Mouse (Mus musculus): Measurements from ENCODE around the gene Sh3kbp1. TPM values are rescaled to one million over a fixed set of nuclear protein-coding genes. Genes with fewer than 3 reads are reported as not detected.
A peak's percentile ranks its signal among the peaks of the same experiment; 100 is the strongest.
"Not testable (repeated sequence)": the region's sequence is repeated elsewhere in the genome, so short reads cannot be mapped to it uniquely, and the experiment has no call there.

Gene Sh3kbp1
- polyA plus RNA-seq (2015; fragmentation: Nextera tagmentation; extraction: Ambion mirVana) = 17.9 and 19.7 TPM in 2 replicates

DNA sequence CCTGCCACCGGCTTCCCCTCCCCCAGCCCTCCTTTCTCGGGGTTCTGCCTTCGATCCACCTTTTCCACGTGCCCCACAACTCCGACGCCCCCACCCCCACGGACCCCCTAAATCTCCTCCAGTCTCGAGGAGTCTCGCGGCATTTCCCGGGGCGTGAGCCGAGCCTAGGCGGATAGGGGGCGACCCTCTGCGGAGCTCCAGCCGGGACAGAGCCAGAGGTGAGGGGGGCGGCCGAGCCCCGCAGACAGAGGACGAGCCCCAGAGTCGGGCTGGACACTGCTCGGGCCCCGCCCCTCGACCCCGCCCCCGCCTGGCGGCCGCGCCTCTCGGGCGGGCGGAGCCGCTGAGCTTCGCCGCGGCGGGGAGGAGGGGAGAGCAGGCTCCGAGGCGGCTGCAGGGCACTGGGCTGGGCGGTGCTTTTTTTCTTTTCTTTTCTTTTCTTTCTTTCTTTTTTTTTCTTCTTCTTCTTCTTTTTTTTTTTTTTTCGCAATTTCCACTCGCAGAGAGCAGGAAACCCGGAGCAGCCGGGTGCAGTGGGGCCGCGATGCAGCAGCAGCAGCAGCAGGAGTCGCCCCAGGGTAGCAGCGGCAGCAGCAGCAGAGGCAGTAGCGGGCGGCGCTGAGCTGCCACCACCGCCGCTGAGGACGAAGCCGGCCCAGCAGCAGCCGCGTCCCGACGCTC is at the start of gene Sh3kbp1:
Gene Sh3kbp1, plus strand, starts transcription at position 366 of the 681 bp plus-strand sequence.
- Histone ChIP-seq H3K36me3 (ENCODE audit: insufficient read depth, low read length) (no peaks in the 10 kb centered on the region), H3K27ac (ENCODE audit: low read length) (no peak within 1 kb of the TSS), H3K9ac (replicated peaks; ENCODE audit: low read depth) (peak within 1 kb of the TSS; percentile 20), H3K27me3 (replicated peaks; ENCODE audit: insufficient read depth, low read length) (no peaks in the 10 kb centered on the region), H3K4me2 (replicated peaks; ENCODE audit: low read depth, low read length) (peak within 1 kb of the TSS; percentile 63), H3K4me3 (ENCODE audit: low read depth, low read length) (peak within 1 kb of the TSS; percentile 53), H3K9me3 (ENCODE audit: low read length) (no peaks in the 10 kb centered on the region), H3K4me1 (ENCODE audit: insufficient read depth, low read depth, low read length) (no peaks in the 10 kb centered on the region)
- DNase-seq (ENCODE audit: low spot score) (peak; percentile 67), ATAC-seq (peak; percentile 90)
- 13% methylated on average over 23 of the region's 60 CpGs for WGBS
- TF ChIP-seq CTCF (IDR thresholded peaks at IDR 0.05) (peak; percentile 55), EP300 (IDR thresholded peaks at IDR 0.05) (no peak)

DNA sequence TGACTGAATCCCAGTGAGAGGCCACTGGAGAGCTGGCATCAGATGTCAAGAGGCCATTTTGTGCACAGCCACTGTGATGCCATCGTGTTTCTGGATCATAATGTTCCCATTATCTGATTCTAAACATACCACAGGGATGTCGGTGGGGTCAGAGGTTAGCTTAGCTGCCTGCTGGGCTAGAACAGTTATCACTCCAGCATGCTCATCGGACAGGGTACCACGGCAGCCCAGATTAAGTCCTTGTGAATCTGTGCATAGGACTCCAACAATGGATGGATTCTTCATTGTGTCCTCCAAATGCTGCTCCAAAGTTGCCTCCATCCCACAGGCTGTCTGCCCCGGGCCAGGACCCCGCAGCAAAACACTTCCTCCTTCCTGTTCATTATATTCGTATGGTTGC is 42.3 kb upstream of the Sh3kbp1 start:
- not testable (repeated sequence) for ATAC-seq; H3K27me3 ChIP-seq (replicated peaks; ENCODE audit: insufficient read depth, low read length); H3K9me3 ChIP-seq (ENCODE audit: low read length); H3K4me2 ChIP-seq (replicated peaks; ENCODE audit: low read depth, low read length); DNase-seq (ENCODE audit: low spot score); H3K27ac ChIP-seq (ENCODE audit: low read length); H3K4me3 ChIP-seq (ENCODE audit: low read depth, low read length); H3K36me3 ChIP-seq (ENCODE audit: insufficient read depth, low read length); H3K9ac ChIP-seq (replicated peaks; ENCODE audit: low read depth); H3K4me1 ChIP-seq (ENCODE audit: insufficient read depth, low read depth, low read length)
- WGBS = 78% methylated on average over 7 of the region's 7 CpGs

DNA sequence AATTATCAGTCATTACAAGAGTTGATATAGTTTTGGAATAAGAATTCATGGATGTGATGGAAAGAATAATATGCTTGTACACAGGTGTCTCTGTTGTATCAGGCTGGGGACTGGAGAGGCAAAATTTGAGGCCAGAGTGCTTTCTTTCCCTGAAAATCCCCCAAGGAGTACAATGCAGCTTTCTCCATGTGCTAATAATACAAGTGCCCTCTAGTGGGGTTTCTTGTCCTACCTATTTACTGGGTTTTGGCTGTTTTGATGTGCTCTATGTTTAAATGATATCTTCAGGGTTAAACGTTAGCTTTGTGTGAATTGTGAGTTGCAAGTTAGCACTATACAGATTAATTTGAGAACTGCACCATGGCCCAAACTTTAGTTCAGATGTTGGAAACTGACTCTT is 35.4 kb upstream of the Sh3kbp1 start:
- 61% methylated on average over 1 of the region's 1 CpGs for WGBS

DNA sequence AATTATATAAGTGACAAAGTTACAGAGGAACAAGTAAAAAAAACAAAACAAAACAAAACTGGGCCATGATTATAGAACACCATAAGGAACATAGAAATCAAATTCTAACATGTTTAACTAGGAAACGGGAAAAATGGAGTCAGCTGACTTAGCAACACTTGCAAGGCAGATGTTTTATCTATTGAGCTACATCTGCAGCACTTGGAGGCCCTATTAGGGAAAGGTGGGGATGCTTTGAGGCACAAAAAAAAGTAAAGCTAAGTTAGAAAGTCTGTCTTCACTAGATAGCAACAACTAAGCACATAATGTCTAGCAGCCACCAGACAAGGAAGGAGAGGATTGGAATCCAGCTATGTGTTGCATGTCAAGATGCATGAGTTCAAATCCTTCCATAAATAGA is 29.6 kb upstream of the Sh3kbp1 start:
- WGBS = 69% methylated on average over 1 of the region's 1 CpGs
- Histone ChIP-seq H3K4me1 (ENCODE audit: insufficient read depth, low read depth, low read length) (no peaks in the 10 kb centered on the region), H3K36me3 (ENCODE audit: insufficient read depth, low read length) (no peaks in the 10 kb centered on the region)

More for the DNA sequence above, 35.4 kb upstream of the Sh3kbp1 start:
- no peaks in the 10 kb centered on the region for H3K36me3 ChIP-seq (ENCODE audit: insufficient read depth, low read length)
- DNase-seq (ENCODE audit: low spot score) (no peak), ATAC-seq (no peak)
- H3K27ac ChIP-seq (ENCODE audit: low read length) = no peak overlapping the region
- H3K4me1 ChIP-seq (ENCODE audit: insufficient read depth, low read depth, low read length) = no peaks in the 10 kb centered on the region
- no peak overlapping the region for H3K4me3 ChIP-seq (ENCODE audit: low read depth, low read length)
- no peak overlapping the region for H3K9ac ChIP-seq (replicated peaks; ENCODE audit: low read depth)
- H3K9me3 ChIP-seq (ENCODE audit: low read length) = no peaks in the 10 kb centered on the region
- TF ChIP-seq EP300 (IDR thresholded peaks at IDR 0.05) (no peak), CTCF (IDR thresholded peaks at IDR 0.05) (no peak)
- H3K27me3 ChIP-seq (replicated peaks; ENCODE audit: insufficient read depth, low read length) = no peaks in the 10 kb centered on the region
- H3K4me2 ChIP-seq (replicated peaks; ENCODE audit: low read depth, low read length) = no peak overlapping the region

DNA sequence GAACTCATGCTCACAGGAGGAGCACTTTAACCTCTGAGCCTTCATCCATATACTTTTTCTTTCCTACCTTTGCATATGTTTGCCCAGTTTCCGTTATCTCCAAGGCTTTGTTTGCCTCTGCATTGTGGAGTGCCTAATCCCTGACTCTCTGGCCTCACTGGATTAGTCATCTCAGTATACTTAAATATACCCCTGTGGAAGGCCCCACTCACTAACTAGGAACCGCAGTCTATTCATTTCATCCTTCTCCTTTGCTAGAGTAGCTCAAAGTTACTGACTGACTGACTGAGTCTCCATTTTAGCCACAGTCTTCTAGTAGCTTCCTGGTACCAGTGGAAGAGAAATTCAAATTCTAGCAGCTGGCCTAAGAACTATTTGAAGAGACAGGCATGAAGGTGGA is 22.2 kb upstream of the Sh3kbp1 start:
- H3K4me1 ChIP-seq (ENCODE audit: insufficient read depth, low read depth, low read length) = no peaks in the 10 kb centered on the region
- H3K9me3 ChIP-seq (ENCODE audit: low read length) = no peaks in the 10 kb centered on the region
- TF ChIP-seq EP300 (IDR thresholded peaks at IDR 0.05) (no peak), CTCF (IDR thresholded peaks at IDR 0.05) (no peak)
- H3K4me3 ChIP-seq (ENCODE audit: low read depth, low read length) = no peak overlapping the region
- 0 out of 2 replicates have a peak, but pooled peaks cover 2% of the 10 kb centered on the region for H3K27me3 ChIP-seq (replicated peaks; ENCODE audit: insufficient read depth, low read length)
- 64% methylated on average over 2 of the region's 2 CpGs for whole genome bisulfite sequencing
- H3K4me2 ChIP-seq (replicated peaks; ENCODE audit: low read depth, low read length) = no peak overlapping the region
- DNase-seq (ENCODE audit: low spot score) (no peak), ATAC-seq (no peak)
- H3K27ac ChIP-seq (ENCODE audit: low read length) = no peak overlapping the region
- no peaks in the 10 kb centered on the region for H3K36me3 ChIP-seq (ENCODE audit: insufficient read depth, low read length)
- H3K9ac ChIP-seq (replicated peaks; ENCODE audit: low read depth) = no peak overlapping the region

More for the DNA sequence above, 29.6 kb upstream of the Sh3kbp1 start:
- ATAC-seq (no peak), DNase-seq (ENCODE audit: low spot score) (no peak)
- Histone ChIP-seq H3K27ac (ENCODE audit: low read length) (no peak overlapping the region), H3K27me3 (replicated peaks; ENCODE audit: insufficient read depth, low read length) (no peaks in the 10 kb centered on the region), H3K4me3 (ENCODE audit: low read depth, low read length) (no peak overlapping the region), H3K4me2 (replicated peaks; ENCODE audit: low read depth, low read length) (no peak overlapping the region), H3K9ac (replicated peaks; ENCODE audit: low read depth) (no peak overlapping the region), H3K9me3 (ENCODE audit: low read length) (no peaks in the 10 kb centered on the region)
- no peak for TF ChIP-seq EP300 (IDR thresholded peaks at IDR 0.05)
- TF ChIP-seq CTCF (IDR thresholded peaks at IDR 0.05) = no peak

DNA sequence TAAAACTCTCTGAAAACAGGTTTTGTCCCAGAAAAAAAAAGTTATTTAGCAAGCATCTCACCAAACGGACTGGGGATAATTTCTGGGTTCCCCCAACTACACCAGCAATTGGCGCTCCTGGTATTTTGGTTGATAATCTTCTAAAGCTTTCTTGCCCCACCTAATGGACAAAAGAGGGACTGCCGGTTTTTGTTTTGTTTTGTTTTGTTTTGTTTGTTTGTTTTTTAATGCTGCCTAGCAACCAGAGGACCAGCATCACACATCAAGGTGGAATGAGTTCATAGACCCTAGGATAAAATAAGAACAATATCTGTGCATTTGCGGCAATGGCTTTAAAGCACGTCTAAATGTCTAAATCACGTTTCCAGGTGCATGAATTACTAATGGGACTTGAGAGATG is 20.1 kb upstream of the Sh3kbp1 start:
- no peak for ATAC-seq
- DNase-seq (ENCODE audit: low spot score) = peak; percentile 17
- H3K9me3 ChIP-seq (ENCODE audit: low read length) = no peaks in the 10 kb centered on the region
- no peak overlapping the region for H3K4me2 ChIP-seq (replicated peaks; ENCODE audit: low read depth, low read length)
- 0 out of 2 replicates have a peak, but pooled peaks cover 2% of the 10 kb centered on the region for H3K27me3 ChIP-seq (replicated peaks; ENCODE audit: insufficient read depth, low read length)
- H3K4me1 ChIP-seq (ENCODE audit: insufficient read depth, low read depth, low read length) = no peaks in the 10 kb centered on the region
- no peak overlapping the region for H3K4me3 ChIP-seq (ENCODE audit: low read depth, low read length)
- no peak overlapping the region for H3K27ac ChIP-seq (ENCODE audit: low read length)
- H3K9ac ChIP-seq (replicated peaks; ENCODE audit: low read depth) = no peak overlapping the region
- 41% methylated on average over 6 of the region's 6 CpGs for WGBS
- H3K36me3 ChIP-seq (ENCODE audit: insufficient read depth, low read length) = no peaks in the 10 kb centered on the region
- TF ChIP-seq CTCF (IDR thresholded peaks at IDR 0.05) = peak; percentile 54
- no peak for TF ChIP-seq EP300 (IDR thresholded peaks at IDR 0.05)
